Mouse (Mus musculus): ENCODE data around the gene Bmi1.

The Bmi1 gene

GRCm38 (mm10) chr2:18714337-18714736 is 37.5 kb downstream of the Bmi1 start:
- ATAC-seq (ENCODE audit: insufficient number of reproducible peaks, low FRiP score, low TSS enrichment) = no peak

DNA sequence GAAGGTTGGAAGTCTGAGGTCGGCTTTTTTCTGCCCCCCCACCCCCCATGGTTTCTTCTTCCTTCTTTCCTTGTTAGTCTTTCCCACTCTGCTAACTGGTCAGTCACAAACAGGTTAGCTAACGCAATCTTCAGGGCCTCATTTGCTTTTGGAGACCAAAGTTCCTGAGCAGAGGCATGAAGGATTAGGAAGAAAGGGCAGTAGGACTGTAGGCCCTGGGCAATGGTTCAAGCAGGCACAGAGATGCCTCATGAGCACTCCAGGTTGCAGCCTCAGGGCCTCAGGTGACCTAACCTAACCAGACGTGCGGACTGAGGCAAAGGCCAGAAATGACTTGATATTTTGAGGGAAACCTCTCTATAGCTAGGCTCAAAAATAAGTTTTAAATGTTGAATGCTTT is 41.7 kb downstream of the Bmi1 start:
- no peak for ATAC-seq (ENCODE audit: insufficient number of reproducible peaks, low FRiP score, low TSS enrichment)

GRCm38 (mm10) chr2:18722208-18722830 is 45.5 kb downstream of the Bmi1 start:
- no peak for ATAC-seq (ENCODE audit: insufficient number of reproducible peaks, low FRiP score, low TSS enrichment)

DNA sequence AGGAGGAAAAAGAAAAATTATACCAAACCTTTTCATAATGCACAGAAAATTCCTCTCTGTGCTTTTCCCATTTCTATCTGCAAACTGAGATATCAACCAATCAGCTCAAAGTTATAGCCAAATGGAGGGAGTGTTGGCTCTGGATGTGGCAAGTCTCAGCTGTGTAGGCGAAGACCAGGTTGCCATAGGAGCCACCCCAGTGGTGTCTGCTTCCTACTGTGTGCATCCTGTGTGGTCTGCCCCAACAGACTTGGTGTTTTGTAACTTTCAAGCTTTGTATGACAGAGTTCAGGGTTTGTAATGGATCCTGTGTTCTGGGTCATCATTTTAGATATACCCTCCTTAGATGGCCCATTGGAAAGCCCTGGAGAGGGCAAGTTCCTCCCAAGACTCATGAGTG is 47.6 kb downstream of the Bmi1 start:
- no peak for ATAC-seq (ENCODE audit: insufficient number of reproducible peaks, low FRiP score, low TSS enrichment)

DNA sequence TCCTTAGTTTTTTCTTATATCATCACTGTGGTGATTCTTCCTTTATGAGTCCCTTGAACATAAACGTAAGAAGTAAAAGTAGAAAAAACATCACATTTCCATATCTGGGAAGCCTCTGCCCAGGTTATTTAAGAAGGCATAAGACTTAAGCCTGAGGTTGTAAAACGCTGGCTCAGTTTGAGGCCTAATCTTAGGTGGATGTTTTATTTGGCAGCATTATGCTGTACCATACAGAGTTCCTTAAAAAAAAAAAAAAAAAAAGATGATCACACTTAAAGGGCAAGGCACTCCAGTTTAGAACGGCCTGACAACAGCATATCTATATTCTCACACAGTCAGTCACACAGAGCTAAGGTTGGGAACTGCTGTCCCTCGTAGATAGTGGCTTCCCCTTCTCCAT is 49.1 kb downstream of the Bmi1 start:
- no peak for ATAC-seq (ENCODE audit: insufficient number of reproducible peaks, low FRiP score, low TSS enrichment)

DNA sequence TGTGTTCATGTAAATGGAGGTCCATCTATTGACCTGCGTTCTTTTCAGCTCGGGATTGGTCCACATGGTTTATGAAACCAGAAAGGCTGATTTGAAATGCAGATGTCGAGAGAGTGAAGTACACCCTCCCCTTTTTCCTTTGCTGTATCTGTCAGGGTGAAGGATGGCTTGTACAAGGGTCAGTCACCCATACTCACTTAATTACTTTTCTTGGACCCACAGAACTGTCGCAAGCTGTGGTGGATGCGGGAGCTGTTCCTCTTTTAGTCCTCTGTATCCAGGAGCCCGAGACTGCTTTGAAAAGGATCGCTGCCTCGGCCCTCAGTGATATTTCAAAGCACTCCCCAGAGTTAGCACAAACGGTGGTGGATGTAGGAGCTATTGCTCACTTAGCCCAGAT is 54.9 kb downstream of the Bmi1 start:
- no peak for ATAC-seq (ENCODE audit: insufficient number of reproducible peaks, low FRiP score, low TSS enrichment)

DNA sequence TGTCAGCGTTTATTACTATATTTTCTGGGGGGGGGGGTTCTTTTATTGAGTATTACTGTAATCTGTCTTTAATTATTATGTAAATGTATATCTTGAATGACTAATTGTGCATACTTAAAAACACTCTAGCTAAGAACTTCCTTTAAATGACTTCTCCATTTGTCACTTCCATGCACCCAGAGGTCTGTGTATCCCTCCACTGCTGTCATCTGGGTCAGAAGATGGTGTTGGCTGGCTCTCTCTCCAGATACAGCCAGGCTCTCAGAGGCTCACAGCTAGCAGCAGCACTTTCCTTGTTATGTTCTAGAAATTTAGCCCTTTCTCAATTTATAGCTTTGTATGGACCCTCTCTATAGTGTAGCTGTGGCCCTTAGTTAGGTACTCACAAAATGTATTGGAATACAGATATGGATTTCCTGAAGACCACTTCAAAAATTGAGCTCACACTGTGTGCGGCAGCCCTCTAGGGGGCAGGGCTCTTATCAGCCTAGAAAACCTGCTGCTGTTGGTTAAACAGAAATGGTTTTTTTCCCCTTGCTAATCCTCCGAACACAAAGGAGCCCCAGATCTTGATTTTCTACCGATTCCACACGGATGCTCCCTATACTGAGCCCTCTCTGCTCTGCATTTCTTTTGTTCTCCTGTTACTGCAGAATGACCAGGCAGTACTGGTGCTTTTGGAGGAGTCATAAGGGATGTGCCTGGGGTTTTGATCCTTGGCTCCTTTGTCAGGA is 57.7 kb downstream of the Bmi1 start:
- ATAC-seq (ENCODE audit: insufficient number of reproducible peaks, low FRiP score, low TSS enrichment) = no peak
